Mouse (Mus musculus): ENCODE data around the gene Hyal6. TPM values are rescaled to one million over a fixed set of nuclear protein-coding genes. Genes with fewer than 3 reads are reported as not detected.

The Hyal6 gene
- polyA plus RNA-seq (2012; rRNA removed), result not detected in 2 replicates

GRCm38 (mm10) chr6:24732945-24733344 is at the start of gene Hyal6:
Gene Hyal6 (plus strand): TSS chr6:24733245.
- H3K4me1 ChIP-seq (ENCODE audit: control insufficient read depth, insufficient read depth, low read length), result no peaks in the 10 kb centered on the region
- H3K4me3 ChIP-seq (ENCODE audit: insufficient read depth, low read length), result no peak within 1 kb of the TSS
- no peak within 1 kb of the TSS for H3K27ac ChIP-seq (ENCODE audit: insufficient read depth, low read length)
- TF ChIP-seq POLR2A (IDR thresholded peaks at IDR 0.05; ENCODE audit: extremely low read depth, insufficient read depth, low read length), result no peak
- TF ChIP-seq CTCF (IDR thresholded peaks at IDR 0.05; ENCODE audit: extremely low read depth, insufficient read depth, low read length), result no peak

GRCm38 (mm10) chr6:24687871-24688270 is 45.2 kb upstream of the Hyal6 start:
- H3K4me1 ChIP-seq (ENCODE audit: control insufficient read depth, insufficient read depth, low read length), result no peaks in the 10 kb centered on the region
- TF ChIP-seq POLR2A (IDR thresholded peaks at IDR 0.05; ENCODE audit: extremely low read depth, insufficient read depth, low read length) (no peak), CTCF (IDR thresholded peaks at IDR 0.05; ENCODE audit: extremely low read depth, insufficient read depth, low read length) (no peak)
- no peak overlapping the region for H3K4me3 ChIP-seq (ENCODE audit: insufficient read depth, low read length)
- no peak overlapping the region for H3K27ac ChIP-seq (ENCODE audit: insufficient read depth, low read length)

GRCm38 (mm10) chr6:24694455-24695410 is 38.3 kb upstream of the Hyal6 start:
- no peak overlapping the region for H3K4me3 ChIP-seq (ENCODE audit: insufficient read depth, low read length)
- no peak for TF ChIP-seq CTCF (IDR thresholded peaks at IDR 0.05; ENCODE audit: extremely low read depth, insufficient read depth, low read length)
- no peak for TF ChIP-seq POLR2A (IDR thresholded peaks at IDR 0.05; ENCODE audit: extremely low read depth, insufficient read depth, low read length)
- no peak overlapping the region for H3K27ac ChIP-seq (ENCODE audit: insufficient read depth, low read length)
- no peaks in the 10 kb centered on the region for H3K4me1 ChIP-seq (ENCODE audit: control insufficient read depth, insufficient read depth, low read length)

GRCm38 (mm10) chr6:24696117-24696516 is 36.9 kb upstream of the Hyal6 start:
- H3K27ac ChIP-seq (ENCODE audit: insufficient read depth, low read length), result no peak overlapping the region
- TF ChIP-seq POLR2A (IDR thresholded peaks at IDR 0.05; ENCODE audit: extremely low read depth, insufficient read depth, low read length) (no peak), CTCF (IDR thresholded peaks at IDR 0.05; ENCODE audit: extremely low read depth, insufficient read depth, low read length) (no peak)

GRCm38 (mm10) chr6:24697216-24697615 is 35.8 kb upstream of the Hyal6 start:
- TF ChIP-seq POLR2A (IDR thresholded peaks at IDR 0.05; ENCODE audit: extremely low read depth, insufficient read depth, low read length) (no peak), CTCF (IDR thresholded peaks at IDR 0.05; ENCODE audit: extremely low read depth, insufficient read depth, low read length) (no peak)
- H3K4me3 ChIP-seq (ENCODE audit: insufficient read depth, low read length), result no peak overlapping the region
- H3K4me1 ChIP-seq (ENCODE audit: control insufficient read depth, insufficient read depth, low read length), result no peaks in the 10 kb centered on the region
- no peak overlapping the region for H3K27ac ChIP-seq (ENCODE audit: insufficient read depth, low read length)

More at GRCm38 (mm10) chr6:24696117-24696516, 36.9 kb upstream of the Hyal6 start:
- H3K4me3 ChIP-seq (ENCODE audit: insufficient read depth, low read length), result no peak overlapping the region
- no peaks in the 10 kb centered on the region for H3K4me1 ChIP-seq (ENCODE audit: control insufficient read depth, insufficient read depth, low read length)

GRCm38 (mm10) chr6:24707090-24707489 is 26.0 kb upstream of the Hyal6 start:
- Histone ChIP-seq H3K4me3 (ENCODE audit: insufficient read depth, low read length) (no peak overlapping the region), H3K4me1 (ENCODE audit: control insufficient read depth, insufficient read depth, low read length) (no peaks in the 10 kb centered on the region), H3K27ac (ENCODE audit: insufficient read depth, low read length) (no peak overlapping the region)
- no peak for TF ChIP-seq POLR2A (IDR thresholded peaks at IDR 0.05; ENCODE audit: extremely low read depth, insufficient read depth, low read length)
- no peak for TF ChIP-seq CTCF (IDR thresholded peaks at IDR 0.05; ENCODE audit: extremely low read depth, insufficient read depth, low read length)

- Histone ChIP-seq H3K27ac (ENCODE audit: insufficient read depth, low read length) (no peak overlapping the region), H3K4me1 (ENCODE audit: control insufficient read depth, insufficient read depth, low read length) (no peaks in the 10 kb centered on the region), H3K4me3 (ENCODE audit: insufficient read depth, low read length) (no peak overlapping the region)
- TF ChIP-seq CTCF (IDR thresholded peaks at IDR 0.05; ENCODE audit: extremely low read depth, insufficient read depth, low read length), result no peak
- TF ChIP-seq POLR2A (IDR thresholded peaks at IDR 0.05; ENCODE audit: extremely low read depth, insufficient read depth, low read length), result no peak
Measured at GRCm38 (mm10) chr6:24707499-24707898, 25.5 kb upstream of the Hyal6 start.

- H3K4me3 ChIP-seq (ENCODE audit: insufficient read depth, low read length), result no peak overlapping the region
- TF ChIP-seq CTCF (IDR thresholded peaks at IDR 0.05; ENCODE audit: extremely low read depth, insufficient read depth, low read length), result peak; percentile 63
- no peak for TF ChIP-seq POLR2A (IDR thresholded peaks at IDR 0.05; ENCODE audit: extremely low read depth, insufficient read depth, low read length)
- no peaks in the 10 kb centered on the region for H3K4me1 ChIP-seq (ENCODE audit: control insufficient read depth, insufficient read depth, low read length)
- H3K27ac ChIP-seq (ENCODE audit: insufficient read depth, low read length), result no peak overlapping the region
Measured at GRCm38 (mm10) chr6:24721317-24722099, 11.5 kb upstream of the Hyal6 start.

GRCm38 (mm10) chr6:24728130-24728529 is 4.9 kb upstream of the Hyal6 start:
- Histone ChIP-seq H3K27ac (ENCODE audit: insufficient read depth, low read length) (no peak overlapping the region), H3K4me3 (ENCODE audit: insufficient read depth, low read length) (no peak overlapping the region), H3K4me1 (ENCODE audit: control insufficient read depth, insufficient read depth, low read length) (no peaks in the 10 kb centered on the region)
- TF ChIP-seq CTCF (IDR thresholded peaks at IDR 0.05; ENCODE audit: extremely low read depth, insufficient read depth, low read length) (no peak), POLR2A (IDR thresholded peaks at IDR 0.05; ENCODE audit: extremely low read depth, insufficient read depth, low read length) (no peak)

Data from cortical plate, adult 2 months (tissue).